Mouse (Mus musculus) forebrain, embryonic 16.5 days (tissue): ENCODE results near the gene Gorasp2. TPM values are rescaled to one million over a fixed set of nuclear protein-coding genes. Genes with fewer than 3 reads are reported as not detected.

Experiments used
- ATAC-seq: fragments of 200-750 bp; cut with Nextera tagmentation; 2 replicates; pipeline ENCODE4 v1.8.0; 2017; ENCODE audit warnings: mild to moderate bottlenecking, moderate library complexity
- H3K27ac ChIP-seq: fragments of 300-500 bp; sonication (generic); 2 replicates; pipeline ENCODE4 v1.5.1; 2014; ENCODE audit warnings: low read length, control low read depth
- H3K27me3 ChIP-seq: fragments of 300-500 bp; sonication (generic); replicated peaks from 2 replicates; pipeline ENCODE4 v1.6.1; 2014; ENCODE audit warnings: low read length; ENCODE audit not compliant: control insufficient read depth, insufficient read depth
- H3K36me3 ChIP-seq: fragments of 300-500 bp; sonication (generic); 2 replicates; pipeline ENCODE4 v1.6.1; 2014; ENCODE audit not compliant: control insufficient read depth, insufficient read depth
- H3K4me1 ChIP-seq: fragments of 300-500 bp; sonication (generic); replicated peaks from 2 replicates; pipeline ENCODE4 v1.6.1; 2014; ENCODE audit warnings: low read length; ENCODE audit not compliant: control insufficient read depth, insufficient read depth
- H3K4me2 ChIP-seq: fragments of 300-500 bp; sonication (generic); 2 replicates; pipeline ENCODE4 v1.6.1; 2014; ENCODE audit warnings: mild to moderate bottlenecking, low read length, control low read depth
- H3K4me3 ChIP-seq: fragments of 300-500 bp; sonication (generic); replicated peaks from 2 replicates; pipeline ENCODE4 v1.5.1; 2014; ENCODE audit warnings: mild to moderate bottlenecking, low read length, control low read depth
- H3K9ac ChIP-seq: fragments of 300-500 bp; sonication (generic); replicated peaks from 2 replicates; pipeline ENCODE4 v1.6.1; 2014; ENCODE audit warnings: low read depth, low read length, control low read depth
- H3K9me3 ChIP-seq: fragments of 300-500 bp; sonication (generic); 2 replicates; pipeline ENCODE4 v1.6.1; 2016; ENCODE audit warnings: low read length; ENCODE audit not compliant: control insufficient read depth
- WGBS: fragments of 180-500 bp; shearing (Covaris S2); extraction: QIAGEN DNeasy Blood & Tissue Kit; methylation state at CpG from one replicate; pipeline ENCODE4 v1.1.7; 2014; 5-methylcytosine and 5-hydroxymethylcytosine counted together
- polyA plus RNA-seq: library from polyadenylated mRNA; unstranded; fragments of >200 nt; fragmentation: Nextera tagmentation; extraction: Ambion mirVana; gene quantifications from 2 replicates; pipeline ENCODE4 v1.2.1, GENCODE M21; 2015

Gene Gorasp2
- polyA plus RNA-seq, 1 experiment from 2014 or later, result 134 TPM

- Histone ChIP-seq H3K9ac (no peak overlapping the region), H3K4me3 (no peak overlapping the region), H3K36me3 (no peaks in the 10 kb centered on the region), H3K27me3 (no peaks in the 10 kb centered on the region), H3K9me3 (no peaks in the 10 kb centered on the region), H3K4me1 (peaks cover 1% of the 10 kb centered on the region), H3K27ac (no peak overlapping the region), H3K4me2 (no peak overlapping the region)
- no peak for ATAC-seq
- WGBS, result 91% methylated on average over 5 of the region's 5 CpGs
These were observed 13.1 kb upstream of the Gorasp2 start for GRCm38 (mm10) chr2:70648271-70648670.

- ATAC-seq, result no peak
These were observed 11.9 kb upstream of the Gorasp2 start for GRCm38 (mm10) chr2:70649471-70649870.

GRCm38 (mm10) chr2:70651820-70652219, 9.6 kb upstream of the Gorasp2 start:
- Histone ChIP-seq H3K27ac (no peak overlapping the region), H3K4me1 (0 out of 2 replicates have a peak, but pooled peaks cover under 1% of the 10 kb centered on the region), H3K36me3 (no peaks in the 10 kb centered on the region), H3K27me3 (no peaks in the 10 kb centered on the region), H3K9ac (no peak overlapping the region), H3K4me2 (no peak overlapping the region), H3K9me3 (no peaks in the 10 kb centered on the region), H3K4me3 (no peak overlapping the region)
- ATAC-seq, result no peak
- 77% methylated on average over 6 of the region's 6 CpGs for WGBS

More at GRCm38 (mm10) chr2:70649471-70649870, 11.9 kb upstream of the Gorasp2 start:
- Histone ChIP-seq H3K4me2 (no peak overlapping the region), H3K27ac (no peak overlapping the region), H3K27me3 (no peaks in the 10 kb centered on the region), H3K4me3 (no peak overlapping the region), H3K4me1 (no peaks in the 10 kb centered on the region), H3K9ac (no peak overlapping the region), H3K36me3 (no peaks in the 10 kb centered on the region), H3K9me3 (no peaks in the 10 kb centered on the region)
- whole genome bisulfite sequencing, result 88% methylated on average over 4 of the region's 4 CpGs

GRCm38 (mm10) chr2:70657083-70657482, 4.3 kb upstream of the Gorasp2 start:
- no peaks in the 10 kb centered on the region for H3K9me3 ChIP-seq
- H3K27me3 ChIP-seq, result no peaks in the 10 kb centered on the region
- H3K4me1 ChIP-seq, result peaks cover 16% of the 10 kb centered on the region
- H3K27ac ChIP-seq, result peak overlapping the region; percentile 71
- H3K4me2 ChIP-seq, result peak overlapping the region; percentile 13
- WGBS, result 57% methylated on average over 7 of the region's 7 CpGs
- no peaks in the 10 kb centered on the region for H3K36me3 ChIP-seq
- no peak overlapping the region for H3K4me3 ChIP-seq
- ATAC-seq, result no peak
- no peak overlapping the region for H3K9ac ChIP-seq

GRCm38 (mm10) chr2:70661715-70662495, 529 bp downstream of the Gorasp2 start, which contains the start of gene Gm26558:
TSS of gene Gm26558 (minus strand) at chr2:70662108.
- peak; percentile 70 for ATAC-seq
- peak within 1 kb of the TSS; percentile 79 for H3K4me2 ChIP-seq
- H3K27me3 ChIP-seq, result no peaks in the 10 kb centered on the region
- H3K27ac ChIP-seq, result peak within 1 kb of the TSS; percentile 81
- H3K4me1 ChIP-seq, result peaks cover 29% of the 10 kb centered on the region
- no peaks in the 10 kb centered on the region for H3K9me3 ChIP-seq
- WGBS, result under 1% methylated on average over 54 of the region's 54 CpGs
- H3K9ac ChIP-seq, result peak within 1 kb of the TSS; percentile 86
- H3K4me3 ChIP-seq, result peak within 1 kb of the TSS; percentile 82
- no peaks in the 10 kb centered on the region for H3K36me3 ChIP-seq

GRCm38 (mm10) chr2:70663764-70664163, 2.4 kb downstream of the Gorasp2 start:
- Histone ChIP-seq H3K27ac (no peak overlapping the region), H3K9me3 (no peaks in the 10 kb centered on the region), H3K36me3 (no peaks in the 10 kb centered on the region), H3K27me3 (no peaks in the 10 kb centered on the region), H3K4me2 (no peak overlapping the region), H3K4me3 (no peak overlapping the region), H3K9ac (no peak overlapping the region), H3K4me1 (peaks cover 21% of the 10 kb centered on the region)
- no peak for ATAC-seq
- 72% methylated on average over 5 of the region's 5 CpGs for WGBS

- Histone ChIP-seq H3K4me2 (no peak overlapping the region), H3K9me3 (no peaks in the 10 kb centered on the region), H3K36me3 (no peaks in the 10 kb centered on the region), H3K27ac (no peak overlapping the region), H3K4me3 (no peak overlapping the region), H3K27me3 (no peaks in the 10 kb centered on the region), H3K9ac (no peak overlapping the region), H3K4me1 (peaks cover 15% of the 10 kb centered on the region)
- no peak for ATAC-seq
- WGBS, result 86% methylated on average over 7 of the region's 7 CpGs
These were observed 5.6 kb downstream of the Gorasp2 start for GRCm38 (mm10) chr2:70667016-70667415.

- Histone ChIP-seq H3K4me3 (no peak overlapping the region), H3K27me3 (no peaks in the 10 kb centered on the region), H3K36me3 (no peaks in the 10 kb centered on the region), H3K27ac (no peak overlapping the region), H3K4me2 (no peak overlapping the region), H3K9me3 (no peaks in the 10 kb centered on the region), H3K4me1 (no peaks in the 10 kb centered on the region), H3K9ac (no peak overlapping the region)
- no peak for ATAC-seq
- 82% methylated on average over 2 of the region's 2 CpGs for WGBS
These were observed 7.9 kb downstream of the Gorasp2 start for GRCm38 (mm10) chr2:70669241-70669640.

- H3K27me3 ChIP-seq, result no peaks in the 10 kb centered on the region
- no peak for ATAC-seq
- H3K27ac ChIP-seq, result no peak overlapping the region
- no peaks in the 10 kb centered on the region for H3K4me1 ChIP-seq
- no peak overlapping the region for H3K4me3 ChIP-seq
- no peak overlapping the region for H3K4me2 ChIP-seq
- no peak overlapping the region for H3K9ac ChIP-seq
- H3K9me3 ChIP-seq, result no peaks in the 10 kb centered on the region
- WGBS, result 75% methylated on average over 2 of the region's 2 CpGs
- no peaks in the 10 kb centered on the region for H3K36me3 ChIP-seq
These were observed 8.5 kb downstream of the Gorasp2 start for GRCm38 (mm10) chr2:70669896-70670295.
